Mouse (Mus musculus) kidney, embryonic 15.5 days (tissue): Measurements from ENCODE around the gene Immp2l. TPM values are rescaled to one million over a fixed set of nuclear protein-coding genes. Genes with fewer than 3 reads are reported as not detected.

ENCODE experiments used
- ATAC-seq: fragments of 200-750 bp; cut with Nextera tagmentation; replicated peaks from 2 replicates; pipeline ENCODE4 v1.8.0; 2017; ENCODE audit warnings: moderate TSS enrichment; ENCODE audit not compliant: low FRiP score
- H3K27ac ChIP-seq: fragments of 300-500 bp; sonication (generic); 2 replicates; pipeline ENCODE4 v1.5.1; 2015; ENCODE audit warnings: mild to moderate bottlenecking, inconsistent platforms
- H3K27me3 ChIP-seq: fragments of 300-500 bp; sonication (generic); 2 replicates; pipeline ENCODE4 v1.6.1; 2015; ENCODE audit warnings: inconsistent platforms
- H3K36me3 ChIP-seq: fragments of 300-500 bp; sonication (generic); 2 replicates; pipeline ENCODE4 v1.6.1; 2015; ENCODE audit warnings: inconsistent platforms
- H3K4me1 ChIP-seq: fragments of 300-500 bp; sonication (generic); 2 replicates; pipeline ENCODE4 v1.6.1; 2015; ENCODE audit warnings: inconsistent platforms
- H3K4me2 ChIP-seq: fragments of 300-500 bp; sonication (generic); 2 replicates; pipeline ENCODE4 v1.6.1; 2015; ENCODE audit warnings: moderate library complexity, mild to moderate bottlenecking, inconsistent platforms
- H3K4me3 ChIP-seq: fragments of 300-500 bp; sonication (generic); replicated peaks from 2 replicates; pipeline ENCODE4 v1.5.1; 2015; ENCODE audit warnings: mild to moderate bottlenecking, inconsistent platforms
- H3K9ac ChIP-seq: fragments of 300-500 bp; sonication (generic); 2 replicates; pipeline ENCODE4 v1.6.1; 2015; ENCODE audit warnings: mild to moderate bottlenecking, inconsistent platforms
- H3K9me3 ChIP-seq: fragments of 300-500 bp; sonication (generic); replicated peaks from 2 replicates; pipeline ENCODE4 v1.6.1; 2016; ENCODE audit warnings: inconsistent platforms
- WGBS: fragments of 180-500 bp; shearing (Covaris S2); methylation state at CpG from one replicate; pipeline ENCODE4 v1.1.7; 2015; ENCODE audit warnings: mixed read lengths; 5-methylcytosine and 5-hydroxymethylcytosine counted together
- polyA plus RNA-seq: library from polyadenylated mRNA; unstranded; fragments of >200 nt; fragmentation: Nextera tagmentation; extraction: Ambion mirVana; gene quantifications from 2 replicates; pipeline ENCODE4 v1.2.1, GENCODE M21; 2015

Immp2l gene
- polyA plus RNA-seq, 1 experiment from 2014 or later, result 8.6 TPM

DNA sequence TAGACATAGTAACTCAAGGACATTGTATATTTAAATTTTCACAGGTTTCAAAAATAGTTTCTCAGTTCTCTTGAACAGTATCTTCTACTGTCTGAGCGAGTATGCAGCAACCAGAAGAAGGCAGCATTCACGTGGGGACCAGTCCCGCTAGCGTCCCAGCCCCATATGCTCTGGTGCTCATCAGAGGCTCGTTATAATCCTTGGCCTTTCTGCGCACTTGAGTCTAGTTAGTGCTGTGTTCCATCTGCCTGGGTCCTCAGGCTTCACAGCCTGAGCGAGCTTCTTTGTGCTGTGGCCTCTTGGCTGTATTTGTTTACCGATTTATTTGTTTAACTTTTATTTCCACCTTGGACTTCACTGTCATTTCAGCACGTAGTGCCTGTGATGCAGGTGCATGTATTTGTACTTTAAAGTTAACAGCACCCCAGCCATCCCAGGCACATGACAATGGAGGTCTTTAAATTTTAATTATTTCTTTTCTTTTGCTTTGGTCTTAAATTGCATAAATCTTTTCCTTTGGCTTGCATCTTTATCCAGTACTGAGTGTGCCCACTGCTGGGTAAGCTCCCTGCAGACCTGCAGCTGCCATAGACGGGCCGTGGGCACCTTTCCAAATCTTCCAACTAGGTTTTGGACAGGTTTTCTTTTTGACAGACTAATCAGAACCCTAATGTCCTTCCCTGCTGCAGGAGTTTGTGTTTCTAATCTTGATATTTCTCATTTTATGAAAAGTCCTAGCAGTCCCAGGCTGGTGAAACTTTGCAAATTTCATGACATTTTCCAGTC, 30.3 kb downstream of the Immp2l start:
- no peak overlapping the region for H3K27ac ChIP-seq
- no peak overlapping the region for H3K9ac ChIP-seq
- H3K36me3 ChIP-seq, result no peaks in the 10 kb centered on the region
- H3K9me3 ChIP-seq, result no peaks in the 10 kb centered on the region
- ATAC-seq, result no peak
- no peak overlapping the region for H3K4me2 ChIP-seq
- H3K4me3 ChIP-seq, result no peak overlapping the region
- WGBS, result 86% methylated on average over 11 of the region's 11 CpGs
- no peaks in the 10 kb centered on the region for H3K27me3 ChIP-seq
- H3K4me1 ChIP-seq, result no peaks in the 10 kb centered on the region

DNA sequence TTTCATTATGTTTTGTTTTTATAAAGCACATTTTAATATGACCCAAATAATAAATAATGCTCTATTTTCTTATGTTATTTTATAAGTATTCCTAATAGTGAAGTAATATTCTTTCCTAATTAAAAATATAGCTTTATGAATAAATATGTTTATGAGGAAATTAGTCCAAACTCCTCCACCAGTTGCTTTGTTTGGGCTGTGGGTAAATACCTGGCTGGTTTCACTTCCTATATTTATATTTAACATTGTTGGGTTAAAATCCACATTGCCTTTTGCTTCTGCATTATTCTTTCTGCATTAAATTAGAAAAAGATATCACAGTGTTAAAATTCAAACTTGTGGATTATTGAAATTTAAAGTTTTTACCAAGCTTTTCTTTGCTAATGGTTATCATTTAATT, 32.1 kb downstream of the Immp2l start:
- Histone ChIP-seq H3K4me1 (no peaks in the 10 kb centered on the region), H3K36me3 (no peaks in the 10 kb centered on the region), H3K27me3 (no peaks in the 10 kb centered on the region), H3K9ac (no peak overlapping the region), H3K4me3 (no peak overlapping the region), H3K9me3 (no peaks in the 10 kb centered on the region), H3K27ac (no peak overlapping the region), H3K4me2 (no peak overlapping the region)
- ATAC-seq, result no peak

DNA sequence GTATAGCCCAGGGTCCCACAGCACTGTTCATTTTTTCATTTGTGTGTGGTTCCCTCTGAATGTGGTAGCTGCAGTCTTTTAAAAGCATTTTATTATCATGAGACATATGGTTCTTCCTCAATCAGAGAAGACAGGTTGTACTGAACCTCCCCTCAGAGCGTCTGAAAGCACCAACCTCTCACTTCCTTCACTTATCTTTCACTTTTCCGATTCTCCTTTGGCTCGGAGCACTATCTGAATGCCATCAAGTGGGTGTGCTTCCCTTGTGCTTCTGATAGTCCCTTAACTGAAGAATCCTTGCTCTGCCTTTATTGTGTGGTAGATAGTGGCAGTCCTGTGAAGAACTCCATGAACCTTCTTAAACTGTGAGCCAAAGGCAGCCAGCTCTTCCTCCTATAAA, 39.4 kb downstream of the Immp2l start:
- Histone ChIP-seq H3K9me3 (no peaks in the 10 kb centered on the region), H3K9ac (no peak overlapping the region), H3K27ac (no peak overlapping the region), H3K36me3 (no peaks in the 10 kb centered on the region), H3K4me3 (no peak overlapping the region), H3K4me2 (no peak overlapping the region), H3K4me1 (no peaks in the 10 kb centered on the region), H3K27me3 (no peaks in the 10 kb centered on the region)
- no peak for ATAC-seq
- 91% methylated on average over 3 of the region's 3 CpGs for WGBS

DNA sequence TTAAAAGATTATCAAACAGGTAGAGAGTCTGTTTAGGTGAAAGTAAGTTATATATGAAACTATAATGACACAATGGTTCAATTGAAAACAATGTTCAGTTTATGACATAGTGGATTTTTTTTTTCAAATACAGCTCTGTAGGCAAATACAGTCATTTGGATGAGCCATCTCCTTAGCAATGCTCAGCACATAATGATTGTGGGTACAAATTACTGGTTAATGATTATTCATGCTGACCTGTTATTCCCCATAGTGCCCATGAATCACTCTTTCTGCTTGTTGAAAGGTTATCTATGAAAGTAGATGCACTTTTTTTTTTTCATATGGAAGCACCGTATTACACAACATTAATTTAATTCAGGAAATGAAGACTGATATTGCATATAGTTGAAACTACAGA, 58.0 kb downstream of the Immp2l start:
- Histone ChIP-seq H3K27ac (no peak overlapping the region), H3K9me3 (0 out of 2 replicates have a peak, but pooled peaks cover 2% of the 10 kb centered on the region), H3K4me1 (no peaks in the 10 kb centered on the region), H3K36me3 (no peaks in the 10 kb centered on the region), H3K9ac (no peak overlapping the region), H3K4me3 (no peak overlapping the region), H3K27me3 (no peaks in the 10 kb centered on the region), H3K4me2 (no peak overlapping the region)
- no peak for ATAC-seq
- 76% methylated on average over 1 of the region's 1 CpGs for WGBS

DNA sequence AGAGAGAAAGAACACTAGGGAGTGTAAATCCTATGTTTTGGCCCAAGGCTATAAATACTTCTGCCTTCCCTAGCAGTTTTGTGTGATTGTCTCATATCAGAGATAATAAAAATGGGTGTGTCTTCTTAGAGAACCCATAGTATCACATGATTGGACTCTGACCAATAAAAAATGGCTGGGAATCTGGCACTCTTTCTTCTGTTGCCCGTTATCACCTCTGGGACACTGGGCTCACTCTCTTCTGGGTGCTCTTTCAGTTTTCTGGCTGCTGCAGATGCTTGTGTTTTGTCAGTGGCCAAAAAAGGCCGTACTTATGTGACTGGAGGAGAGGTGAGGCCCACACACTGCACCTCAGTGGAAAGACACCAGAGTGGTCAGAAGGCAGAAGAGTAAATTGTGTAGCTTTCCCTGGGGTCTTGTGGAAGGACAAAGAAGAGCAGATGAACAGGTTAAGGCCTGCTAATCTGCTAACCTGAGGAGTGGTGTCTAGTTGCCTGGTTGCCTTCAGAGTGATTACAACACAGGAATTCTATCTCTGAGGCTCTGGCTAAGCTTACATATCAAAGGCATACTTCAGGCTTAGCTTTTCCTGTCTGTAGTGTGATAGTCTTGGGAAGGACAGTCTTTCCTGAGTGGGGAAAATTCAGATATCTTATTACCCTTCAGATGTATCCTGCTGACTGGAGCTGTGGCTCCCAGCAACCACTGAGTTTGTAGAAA, 60.6 kb downstream of the Immp2l start:
- Histone ChIP-seq H3K9ac (no peak overlapping the region), H3K9me3 (0 out of 2 replicates have a peak, but pooled peaks cover 2% of the 10 kb centered on the region), H3K4me2 (no peak overlapping the region), H3K4me1 (no peaks in the 10 kb centered on the region), H3K4me3 (no peak overlapping the region), H3K27ac (no peak overlapping the region), H3K27me3 (no peaks in the 10 kb centered on the region), H3K36me3 (no peaks in the 10 kb centered on the region)
- WGBS, result 75% methylated on average over 2 of the region's 2 CpGs
- no peak for ATAC-seq

DNA sequence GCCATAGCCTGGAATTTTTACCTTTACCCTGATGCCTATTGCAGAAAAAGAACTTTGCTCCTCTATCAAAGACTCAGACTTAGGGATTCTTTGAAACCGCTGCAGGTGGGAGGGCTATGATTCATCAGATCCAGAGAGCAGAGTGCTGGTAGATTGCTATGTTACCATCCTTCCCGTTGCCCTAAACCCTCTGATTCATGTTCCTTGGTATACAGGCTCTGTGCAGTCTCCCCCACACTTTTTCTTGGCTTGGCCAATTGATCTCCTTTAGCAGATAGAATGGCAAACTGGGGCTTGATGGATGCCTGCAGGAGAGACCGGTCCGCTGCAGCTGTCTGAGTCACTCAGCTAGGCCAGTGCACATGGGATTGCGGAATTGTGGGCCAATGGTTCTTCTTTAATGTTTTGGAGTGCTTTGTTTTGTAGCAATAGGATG, 66.1 kb downstream of the Immp2l start:
- Histone ChIP-seq H3K36me3 (no peaks in the 10 kb centered on the region), H3K4me1 (no peaks in the 10 kb centered on the region), H3K4me2 (no peak overlapping the region), H3K27ac (no peak overlapping the region), H3K9me3 (no peaks in the 10 kb centered on the region), H3K9ac (no peak overlapping the region), H3K4me3 (no peak overlapping the region), H3K27me3 (no peaks in the 10 kb centered on the region)
- ATAC-seq, result no peak
- 85% methylated on average over 5 of the region's 5 CpGs for WGBS

DNA sequence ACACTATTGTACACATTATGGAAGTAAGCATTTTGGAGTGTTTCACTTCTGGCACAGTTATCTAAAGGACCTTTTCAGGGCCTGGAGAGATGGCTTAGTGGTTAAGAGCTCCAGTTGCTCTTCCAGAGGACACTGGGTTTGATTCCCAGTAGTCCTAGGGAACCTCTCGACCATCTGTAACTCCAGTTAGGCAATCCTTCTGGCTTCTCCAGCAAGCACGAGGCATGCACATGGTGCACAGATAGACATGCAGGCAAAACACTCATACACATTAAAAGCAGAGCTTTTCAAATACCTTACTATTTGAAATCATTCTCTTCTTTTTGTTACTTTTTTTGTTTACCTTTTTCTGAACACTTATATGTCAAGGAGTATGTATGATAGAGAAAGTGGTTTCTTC, 66.9 kb downstream of the Immp2l start:
- H3K9me3 ChIP-seq, result no peaks in the 10 kb centered on the region
- H3K27ac ChIP-seq, result no peak overlapping the region
- no peak for ATAC-seq
- no peaks in the 10 kb centered on the region for H3K36me3 ChIP-seq
- WGBS, result 82% methylated on average over 2 of the region's 2 CpGs
- H3K4me1 ChIP-seq, result no peaks in the 10 kb centered on the region
- H3K27me3 ChIP-seq, result no peaks in the 10 kb centered on the region
- no peak overlapping the region for H3K9ac ChIP-seq
- no peak overlapping the region for H3K4me3 ChIP-seq
- H3K4me2 ChIP-seq, result no peak overlapping the region

DNA sequence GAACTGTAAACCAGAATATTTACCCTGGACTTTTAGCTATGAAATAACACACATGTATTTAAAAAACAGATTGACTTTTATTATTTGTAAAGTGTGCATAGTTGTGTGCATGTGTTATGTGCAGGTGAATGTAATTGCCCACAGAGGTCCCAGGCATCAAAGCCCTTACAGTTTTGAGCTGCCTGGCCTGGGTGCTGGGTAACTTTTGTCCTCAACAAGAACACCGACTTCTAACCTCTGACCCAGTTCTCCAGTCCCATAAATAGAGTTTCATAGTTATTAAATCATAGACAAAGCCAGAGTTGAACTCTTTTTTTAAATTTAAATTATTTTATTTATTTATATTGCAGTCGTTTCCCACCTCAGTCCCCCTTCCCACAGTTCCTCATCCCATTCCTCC, 67.4 kb downstream of the Immp2l start:
- Histone ChIP-seq H3K27ac (no peak overlapping the region), H3K4me3 (no peak overlapping the region), H3K9me3 (no peaks in the 10 kb centered on the region), H3K27me3 (no peaks in the 10 kb centered on the region), H3K4me1 (no peaks in the 10 kb centered on the region), H3K4me2 (no peak overlapping the region), H3K9ac (no peak overlapping the region), H3K36me3 (no peaks in the 10 kb centered on the region)
- 68% methylated on average over 2 of the region's 2 CpGs for WGBS
- ATAC-seq, result no peak

DNA sequence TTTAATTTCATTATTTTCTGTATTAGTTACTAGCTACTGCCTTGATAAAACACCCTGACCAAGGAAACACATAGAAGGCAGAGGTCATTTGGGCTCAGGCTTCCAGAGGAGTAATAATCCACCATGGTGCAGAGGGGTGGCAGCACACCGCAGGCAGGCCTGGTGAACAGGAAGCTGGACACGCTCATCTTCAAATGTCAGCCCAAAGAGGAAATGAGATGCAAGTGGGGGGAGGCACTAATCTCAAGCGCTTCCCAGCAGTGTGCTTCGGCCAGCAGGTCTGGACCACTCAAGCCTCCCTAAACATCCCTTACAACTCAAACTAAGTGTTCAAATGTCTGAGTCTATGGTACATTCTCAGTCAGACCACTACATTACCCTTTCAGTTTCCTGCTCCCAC, 72.2 kb downstream of the Immp2l start:
- Histone ChIP-seq H3K9ac (no peak overlapping the region), H3K4me2 (no peak overlapping the region), H3K36me3 (no peaks in the 10 kb centered on the region), H3K27ac (no peak overlapping the region), H3K27me3 (no peaks in the 10 kb centered on the region), H3K4me3 (no peak overlapping the region), H3K9me3 (no peaks in the 10 kb centered on the region), H3K4me1 (no peaks in the 10 kb centered on the region)
- WGBS, result 55% methylated on average over 4 of the region's 4 CpGs
- no peak for ATAC-seq

DNA sequence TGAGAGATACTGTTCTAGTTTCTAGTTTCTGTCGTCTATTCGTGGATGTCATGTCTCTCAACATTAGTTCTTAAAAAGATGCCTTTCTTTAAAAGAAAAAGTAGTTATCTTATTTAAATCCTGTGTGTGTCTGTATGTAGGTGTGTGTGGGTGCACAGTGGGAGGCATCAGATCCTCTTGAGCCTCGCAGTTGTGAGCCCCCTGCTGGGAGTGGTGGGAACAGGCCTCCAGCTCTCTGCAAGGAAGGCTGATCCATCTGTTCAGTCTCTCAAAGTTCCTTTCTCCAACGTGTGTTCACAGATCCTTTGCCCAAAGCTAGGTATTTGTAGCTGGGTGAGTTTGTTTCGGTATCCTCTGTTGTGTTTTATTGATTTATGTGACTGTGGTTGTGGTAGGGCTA, 73.5 kb downstream of the Immp2l start:
- no peak overlapping the region for H3K4me3 ChIP-seq
- no peaks in the 10 kb centered on the region for H3K36me3 ChIP-seq
- H3K27me3 ChIP-seq, result no peaks in the 10 kb centered on the region
- no peak overlapping the region for H3K27ac ChIP-seq
- no peak for ATAC-seq
- no peak overlapping the region for H3K9ac ChIP-seq
- WGBS, result 45% methylated on average over 5 of the region's 5 CpGs
- H3K4me2 ChIP-seq, result no peak overlapping the region
- H3K4me1 ChIP-seq, result no peaks in the 10 kb centered on the region
- H3K9me3 ChIP-seq, result no peaks in the 10 kb centered on the region

DNA sequence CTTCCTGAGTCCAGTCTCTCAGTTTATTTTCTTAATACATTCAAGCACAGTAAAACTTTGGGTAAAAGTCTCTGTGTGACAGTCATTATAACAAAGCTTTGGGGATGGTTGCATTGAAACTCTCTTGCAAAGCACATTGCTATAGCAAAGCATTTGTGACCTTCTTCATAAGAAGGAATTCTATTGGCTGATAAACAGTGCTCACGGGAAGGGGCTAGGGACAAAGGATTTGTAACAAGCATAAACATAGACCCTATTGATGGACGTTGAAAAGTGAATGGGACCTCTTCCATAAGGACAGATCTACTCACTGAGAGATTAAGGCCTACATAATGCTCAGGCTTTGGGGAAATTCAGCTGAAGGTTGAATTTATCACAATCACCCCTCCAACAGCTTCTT, 85.1 kb downstream of the Immp2l start:
- ATAC-seq, result no peak
- H3K4me2 ChIP-seq, result no peak overlapping the region
- H3K4me1 ChIP-seq, result no peaks in the 10 kb centered on the region
- no peaks in the 10 kb centered on the region for H3K9me3 ChIP-seq
- no peaks in the 10 kb centered on the region for H3K36me3 ChIP-seq
- no peaks in the 10 kb centered on the region for H3K27me3 ChIP-seq
- 79% methylated on average over 2 of the region's 2 CpGs for WGBS
- H3K27ac ChIP-seq, result no peak overlapping the region
- H3K9ac ChIP-seq, result no peak overlapping the region
- no peak overlapping the region for H3K4me3 ChIP-seq

DNA sequence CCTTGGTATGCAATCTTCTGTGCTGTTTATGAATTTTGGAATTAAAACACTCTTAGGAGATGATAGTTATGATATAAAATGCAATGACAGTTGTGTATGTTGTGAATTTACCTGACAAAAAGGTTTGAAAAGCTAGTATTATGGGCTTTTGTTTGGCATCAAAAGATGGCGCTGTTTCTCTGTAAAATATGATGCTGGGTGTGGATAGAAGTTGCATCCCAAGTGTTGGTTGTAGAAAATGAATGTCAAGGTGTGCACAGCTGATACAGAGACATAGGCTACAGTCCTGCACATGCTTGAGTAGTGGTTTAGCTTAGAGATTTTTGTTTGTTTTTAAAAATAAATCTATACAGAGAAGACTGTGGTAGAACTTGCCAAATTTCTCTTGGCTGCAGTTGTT, 87.6 kb downstream of the Immp2l start:
- WGBS, result 38% methylated on average over 1 of the region's 1 CpGs

More for the DNA sequence above, 87.6 kb downstream of the Immp2l start:
- H3K4me3 ChIP-seq, result no peak overlapping the region
- H3K27me3 ChIP-seq, result no peaks in the 10 kb centered on the region
- no peaks in the 10 kb centered on the region for H3K36me3 ChIP-seq
- ATAC-seq, result 0 out of 2 replicates have a peak, but pooled peaks have one; percentile 60
- H3K9ac ChIP-seq, result no peak overlapping the region
- H3K4me1 ChIP-seq, result no peaks in the 10 kb centered on the region
- no peak overlapping the region for H3K4me2 ChIP-seq
- H3K27ac ChIP-seq, result no peak overlapping the region
- no peaks in the 10 kb centered on the region for H3K9me3 ChIP-seq
